Mouse (Mus musculus) kidney, embryonic 16.5 days (tissue): ENCODE data around the gene Gm4858. TPM values are rescaled to one million over a fixed set of nuclear protein-coding genes. Genes with fewer than 3 reads are reported as not detected.
A peak's percentile ranks its signal among the peaks of the same experiment; 100 is the strongest.

Experiments
- ATAC-seq: fragments of 200-750 bp; cut with Nextera tagmentation; 2 replicates; pipeline ENCODE4 v1.8.0; 2017; ENCODE audit warnings: moderate TSS enrichment; ENCODE audit not compliant: low FRiP score, low TSS enrichment
- H3K27ac ChIP-seq: fragments of 300-500 bp; sonication (generic); 2 replicates; pipeline ENCODE4 v1.5.1; 2014; ENCODE audit warnings: low read length
- H3K27me3 ChIP-seq: fragments of 300-500 bp; sonication (generic); 2 replicates; pipeline ENCODE4 v1.6.1; 2014; ENCODE audit warnings: low read length, control low read depth, mixed read lengths; ENCODE audit not compliant: insufficient read depth
- H3K36me3 ChIP-seq: fragments of 300-500 bp; sonication (generic); 2 replicates; pipeline ENCODE4 v1.6.1; 2014; ENCODE audit warnings: low read length, control low read depth, mixed read lengths; ENCODE audit not compliant: insufficient read depth
- H3K4me1 ChIP-seq: fragments of 300-500 bp; sonication (generic); 2 replicates; pipeline ENCODE4 v1.6.1; 2014; ENCODE audit warnings: low read length, control low read depth, mixed read lengths; ENCODE audit not compliant: insufficient read depth
- H3K4me2 ChIP-seq: fragments of 300-500 bp; sonication (generic); replicated peaks from 2 replicates; pipeline ENCODE4 v1.6.1; 2014; ENCODE audit warnings: low read depth, low read length
- H3K4me3 ChIP-seq: fragments of 300-500 bp; sonication (generic); 2 replicates; pipeline ENCODE4 v1.5.1; 2014; ENCODE audit warnings: mild to moderate bottlenecking, low read length
- H3K9ac ChIP-seq: fragments of 300-500 bp; sonication (generic); replicated peaks from 2 replicates; pipeline ENCODE4 v1.6.1; 2014; ENCODE audit warnings: low read length
- H3K9me3 ChIP-seq: fragments of 300-500 bp; sonication (generic); 2 replicates; pipeline ENCODE4 v1.6.1; 2016; ENCODE audit warnings: low read length, control low read depth
- WGBS: fragments of 180-500 bp; shearing (Covaris S2); extraction: QIAGEN DNeasy Blood & Tissue Kit; methylation state at CpG from one replicate; pipeline ENCODE4 v1.1.7; 2014; 5-methylcytosine and 5-hydroxymethylcytosine counted together
- polyA plus RNA-seq: library from polyadenylated mRNA; unstranded; fragments of >200 nt; fragmentation: Nextera tagmentation; extraction: Ambion mirVana; gene quantifications from 2 replicates; pipeline ENCODE4 v1.2.1, GENCODE M21; 2015

Gm4858 gene
- polyA plus RNA-seq, 1 experiment from 2014 or later: not detected

DNA sequence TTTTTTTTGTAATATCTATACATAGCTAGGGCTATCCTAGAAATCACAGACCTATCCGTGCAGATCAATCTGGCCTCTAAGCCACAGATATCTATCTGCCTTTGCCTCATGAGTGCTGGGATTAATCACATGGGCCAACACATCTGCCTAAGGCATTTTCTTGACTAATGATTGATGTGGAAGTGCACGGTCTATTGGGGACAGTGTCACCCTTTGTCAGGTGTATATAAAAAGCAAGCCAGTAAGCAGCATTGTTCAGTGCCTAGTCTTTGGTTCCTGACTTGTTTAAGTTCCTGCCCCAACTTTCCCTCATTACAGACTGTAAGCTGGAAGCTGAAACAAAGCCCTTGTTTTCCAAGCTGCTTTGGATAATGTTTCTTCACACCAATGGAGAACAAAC is 27.8 kb downstream of the Gm4858 start:
- H3K9ac ChIP-seq: no peak overlapping the region
- H3K9me3 ChIP-seq: no peaks in the 10 kb centered on the region
- WGBS: 62% methylated on average over 2 of the region's 2 CpGs
- H3K27ac ChIP-seq: no peak overlapping the region
- H3K27me3 ChIP-seq: no peaks in the 10 kb centered on the region
- no peaks in the 10 kb centered on the region for H3K4me1 ChIP-seq
- no peak overlapping the region for H3K4me2 ChIP-seq
- no peaks in the 10 kb centered on the region for H3K36me3 ChIP-seq
- H3K4me3 ChIP-seq: no peak overlapping the region
- ATAC-seq: peak; percentile 75; the same call in 1 of the 2 replicates

DNA sequence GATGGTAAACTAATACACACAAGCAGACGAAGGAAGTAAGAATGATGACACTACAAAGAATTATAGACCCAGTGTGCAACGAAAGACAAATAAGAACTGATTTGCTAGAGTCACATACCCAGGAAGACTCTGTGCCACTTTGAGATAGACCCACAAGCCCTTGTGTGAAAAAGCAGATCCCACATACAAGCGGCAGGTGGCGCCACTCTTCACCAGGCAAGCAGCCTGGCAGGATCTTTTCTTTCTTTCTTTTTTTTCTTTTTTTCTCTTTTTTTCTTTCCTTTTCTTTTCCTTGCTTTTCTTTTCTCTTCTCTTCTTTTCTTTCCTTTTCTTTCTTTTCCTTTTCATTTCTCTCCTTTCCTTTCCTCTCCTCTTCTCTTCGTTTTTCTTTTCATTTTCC is 43.0 kb downstream of the Gm4858 start:
- Histone ChIP-seq H3K4me1 (no peaks in the 10 kb centered on the region), H3K9ac (no peak overlapping the region), H3K27me3 (no peaks in the 10 kb centered on the region), H3K9me3 (no peaks in the 10 kb centered on the region), H3K4me3 (no peak overlapping the region), H3K4me2 (no peak overlapping the region), H3K36me3 (no peaks in the 10 kb centered on the region), H3K27ac (no peak overlapping the region)
- 43% methylated on average over 5 of the region's 5 CpGs for WGBS
- ATAC-seq: no peak

DNA sequence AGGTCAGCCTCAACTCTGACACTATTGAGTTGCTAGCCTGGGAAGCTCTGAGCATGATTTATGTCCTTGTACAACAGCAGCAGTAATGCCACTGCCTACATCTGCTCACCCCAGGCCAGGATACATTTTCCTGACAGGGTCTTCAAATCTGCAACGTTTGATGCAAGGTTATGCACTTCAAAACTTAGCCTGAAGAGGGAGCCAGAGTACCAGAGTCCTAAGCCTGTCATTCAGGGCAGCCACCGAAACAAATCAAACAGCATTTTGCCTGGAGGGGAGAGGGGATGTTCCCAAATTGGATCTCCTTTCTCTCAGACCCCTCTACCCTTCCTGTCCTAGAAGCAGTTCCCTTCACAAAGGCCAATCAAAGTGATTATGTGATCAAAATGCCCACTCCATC is 45.9 kb downstream of the Gm4858 start:
- ATAC-seq: no peak
- 2% methylated on average over 2 of the region's 2 CpGs for WGBS
- no peak overlapping the region for H3K4me3 ChIP-seq
- H3K4me1 ChIP-seq: no peaks in the 10 kb centered on the region
- H3K9ac ChIP-seq: no peak overlapping the region
- H3K27ac ChIP-seq: no peak overlapping the region
- H3K4me2 ChIP-seq: no peak overlapping the region
- H3K27me3 ChIP-seq: no peaks in the 10 kb centered on the region
- H3K36me3 ChIP-seq: no peaks in the 10 kb centered on the region
- H3K9me3 ChIP-seq: no peaks in the 10 kb centered on the region

DNA sequence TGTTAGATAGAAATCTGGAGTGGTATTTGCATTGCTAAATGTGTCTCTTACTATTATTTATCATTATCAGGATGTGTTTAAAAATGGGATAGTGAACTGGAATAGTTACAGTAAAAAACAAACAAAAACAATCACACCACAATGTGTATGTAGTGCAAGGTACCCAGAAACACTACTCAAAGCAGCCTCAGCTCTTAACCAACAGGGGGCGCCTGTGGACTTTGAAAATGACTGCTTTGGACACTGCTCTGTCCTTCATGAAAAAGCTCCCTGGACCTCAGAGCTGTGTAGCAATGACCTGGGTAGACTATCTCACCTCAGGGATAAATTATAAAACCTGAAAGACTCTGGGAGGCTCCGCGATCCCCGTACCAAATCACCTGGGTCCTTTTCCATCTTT is 50.5 kb downstream of the Gm4858 start:
- no peak for ATAC-seq
- H3K9me3 ChIP-seq: no peaks in the 10 kb centered on the region
- no peak overlapping the region for H3K4me3 ChIP-seq
- H3K27me3 ChIP-seq: no peaks in the 10 kb centered on the region
- H3K36me3 ChIP-seq: no peaks in the 10 kb centered on the region
- H3K9ac ChIP-seq: no peak overlapping the region
- 50% methylated on average over 4 of the region's 4 CpGs for WGBS
- no peak overlapping the region for H3K27ac ChIP-seq
- H3K4me1 ChIP-seq: no peaks in the 10 kb centered on the region
- no peak overlapping the region for H3K4me2 ChIP-seq

Other genes starting within 250 kb of the Gm4858 start
- gene Kprp, start 241.6 kb upstream of the Gm4858 start, polyA plus RNA-seq: 0.07 TPM in 1 of 2 replicates, not detected in the other
- not detected in 2 replicates for gene Lce1l, start 217.5 kb upstream of the Gm4858 start, polyA plus RNA-seq
- not detected in 2 replicates for gene 2310050C09Rik, start 198.6 kb upstream of the Gm4858 start, polyA plus RNA-seq
- gene Lce3a, start 142.6 kb upstream of the Gm4858 start, polyA plus RNA-seq: not detected in 2 replicates
- not detected in 2 replicates for gene Lce3b, start 135.8 kb upstream of the Gm4858 start, polyA plus RNA-seq
- gene Lce3c, start 124.3 kb upstream of the Gm4858 start, polyA plus RNA-seq: not detected in 2 replicates
- not detected in 2 replicates for gene Lce3d, start 111.4 kb upstream of the Gm4858 start, polyA plus RNA-seq
- gene Lce3e, start 101.8 kb upstream of the Gm4858 start, polyA plus RNA-seq: not detected in 2 replicates
- not detected in 2 replicates for gene Lce3f, start 76.6 kb upstream of the Gm4858 start, polyA plus RNA-seq
- 0.39 and 0.42 TPM in 2 replicates for gene Crct1, start 53.1 kb upstream of the Gm4858 start, polyA plus RNA-seq
- gene Lce1m, start 49.8 kb upstream of the Gm4858 start, polyA plus RNA-seq: not detected in 2 replicates
- gene Crnn, start 76.0 kb downstream of the Gm4858 start, polyA plus RNA-seq: not detected in 2 replicates
- gene Flg2, start 128.5 kb downstream of the Gm4858 start, polyA plus RNA-seq: not detected in 2 replicates
- gene Flg, start 204.7 kb downstream of the Gm4858 start, polyA plus RNA-seq: 0.44 TPM in 2 replicates